Mouse (Mus musculus): Measurements from ENCODE around the gene Pold1. TPM values are rescaled to one million over a fixed set of nuclear protein-coding genes. Genes with fewer than 3 reads are reported as not detected.

Pold1 gene
- polyA plus RNA-seq, 1 experiment, result 38.4 TPM

GRCm38 (mm10) chr7:44590402-44591347 lies 42.0 kb upstream of the Pold1 start, which contains the start of gene Kcnc3:
Gene Kcnc3, plus strand, starts transcription at chr7:44590664.
- TF ChIP-seq CTCF (IDR thresholded peaks at IDR 0.05; ENCODE audit: borderline replicate concordance, extremely low read depth, insufficient read depth, insufficient read length) (no peak), POLR2A (IDR thresholded peaks at IDR 0.05; ENCODE audit: borderline replicate concordance, extremely low read depth, insufficient read depth, insufficient read length, poor library complexity, severe bottlenecking) (peak; percentile 75)
- peak; percentile 99 for DNase-seq (ENCODE audit: low read depth)

- DNase-seq (ENCODE audit: low read depth), result peak; percentile 44
- TF ChIP-seq CTCF (IDR thresholded peaks at IDR 0.05; ENCODE audit: borderline replicate concordance, extremely low read depth, insufficient read depth, insufficient read length) (no peak), POLR2A (IDR thresholded peaks at IDR 0.05; ENCODE audit: borderline replicate concordance, extremely low read depth, insufficient read depth, insufficient read length, poor library complexity, severe bottlenecking) (no peak)
These were observed 41.3 kb upstream of the Pold1 start for GRCm38 (mm10) chr7:44589946-44590345.

DNA sequence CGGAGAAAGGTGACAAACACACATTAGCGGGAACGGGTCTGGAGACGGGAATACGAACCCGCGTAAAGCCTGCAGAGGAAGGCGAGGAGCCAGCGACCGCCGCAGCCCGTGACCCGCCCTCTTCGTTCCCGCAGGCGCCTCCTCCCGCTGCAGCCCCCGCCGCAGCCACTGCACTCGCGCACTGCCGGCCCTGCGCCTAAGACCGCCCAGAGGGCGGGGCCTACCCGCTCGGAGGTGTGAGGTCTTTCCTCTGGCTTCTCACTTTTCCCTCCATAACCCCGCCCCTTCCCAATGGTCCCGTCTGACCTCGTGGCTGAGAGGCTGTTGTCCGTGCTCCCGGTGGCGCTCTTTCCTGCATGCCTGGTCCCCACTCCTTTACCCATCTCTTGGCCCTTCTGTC lies 40.5 kb upstream of the Pold1 start:
- TF ChIP-seq CTCF (IDR thresholded peaks at IDR 0.05; ENCODE audit: borderline replicate concordance, extremely low read depth, insufficient read depth, insufficient read length) (no peak), POLR2A (IDR thresholded peaks at IDR 0.05; ENCODE audit: borderline replicate concordance, extremely low read depth, insufficient read depth, insufficient read length, poor library complexity, severe bottlenecking) (peak; percentile 59; the same call in 1 of the 2 replicates)
- peak; percentile 91 for DNase-seq (ENCODE audit: low read depth)

GRCm38 (mm10) chr7:44588338-44588737 lies 39.7 kb upstream of the Pold1 start:
- DNase-seq (ENCODE audit: low read depth), result no peak
- TF ChIP-seq POLR2A (IDR thresholded peaks at IDR 0.05; ENCODE audit: borderline replicate concordance, extremely low read depth, insufficient read depth, insufficient read length, poor library complexity, severe bottlenecking) (no peak), CTCF (IDR thresholded peaks at IDR 0.05; ENCODE audit: borderline replicate concordance, extremely low read depth, insufficient read depth, insufficient read length) (no peak)

- no peak for DNase-seq (ENCODE audit: low read depth)
These were observed 39.0 kb upstream of the Pold1 start for GRCm38 (mm10) chr7:44587676-44588075.

DNA sequence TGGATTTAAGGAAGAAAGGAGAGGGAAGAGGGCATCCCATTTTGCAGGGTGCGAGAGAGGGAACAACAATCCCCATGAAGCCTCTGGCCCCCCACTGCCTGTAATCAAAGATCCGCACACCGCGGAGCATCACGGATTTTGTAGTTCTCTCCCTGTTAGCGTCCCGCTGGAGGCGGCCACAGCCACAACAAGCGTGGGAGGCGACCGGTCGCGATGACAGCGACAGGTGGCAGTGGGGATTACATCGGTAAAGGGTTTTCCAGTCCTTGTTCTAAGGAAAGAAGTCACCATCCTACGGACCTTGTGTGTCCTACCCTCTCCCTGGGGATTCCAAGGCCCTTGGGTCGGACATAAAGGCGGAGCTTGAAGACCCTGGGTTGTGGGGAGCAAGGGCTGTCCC lies 38.3 kb upstream of the Pold1 start:
- peak; percentile 94 for DNase-seq (ENCODE audit: low read depth)
- TF ChIP-seq POLR2A (IDR thresholded peaks at IDR 0.05; ENCODE audit: borderline replicate concordance, extremely low read depth, insufficient read depth, insufficient read length, poor library complexity, severe bottlenecking) (peak; percentile 14; the same call in 1 of the 2 replicates), CTCF (IDR thresholded peaks at IDR 0.05; ENCODE audit: borderline replicate concordance, extremely low read depth, insufficient read depth, insufficient read length) (no peak)

More at GRCm38 (mm10) chr7:44587676-44588075, 39.0 kb upstream of the Pold1 start:
- no peak for TF ChIP-seq CTCF (IDR thresholded peaks at IDR 0.05; ENCODE audit: borderline replicate concordance, extremely low read depth, insufficient read depth, insufficient read length)
- TF ChIP-seq POLR2A (IDR thresholded peaks at IDR 0.05; ENCODE audit: borderline replicate concordance, extremely low read depth, insufficient read depth, insufficient read length, poor library complexity, severe bottlenecking), result no peak

- TF ChIP-seq CTCF (IDR thresholded peaks at IDR 0.05; ENCODE audit: borderline replicate concordance, extremely low read depth, insufficient read depth, insufficient read length), result no peak
- no peak for TF ChIP-seq POLR2A (IDR thresholded peaks at IDR 0.05; ENCODE audit: borderline replicate concordance, extremely low read depth, insufficient read depth, insufficient read length, poor library complexity, severe bottlenecking)
- peak; percentile 89 for DNase-seq (ENCODE audit: low read depth)
These were observed 37.9 kb upstream of the Pold1 start for GRCm38 (mm10) chr7:44586518-44586917.

DNA sequence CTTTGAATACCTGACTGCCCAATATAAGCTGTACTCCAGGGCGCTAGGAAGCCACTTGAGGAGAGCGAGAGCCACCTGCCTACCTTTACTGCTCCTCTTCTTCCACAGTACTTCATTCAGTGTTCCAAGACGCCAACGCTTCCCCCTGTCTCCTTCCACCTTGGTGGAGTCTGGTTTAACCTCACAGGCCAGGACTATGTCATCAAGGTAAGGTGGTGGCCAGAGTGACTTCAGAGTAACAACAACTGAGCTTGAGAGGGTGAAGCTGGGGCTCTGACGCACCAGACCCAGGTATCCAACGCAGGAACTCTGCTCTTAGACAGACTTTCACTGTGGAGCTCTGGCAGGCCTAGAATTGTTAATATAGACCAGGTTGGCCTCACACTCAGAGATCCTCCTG lies 37.0 kb upstream of the Pold1 start:
- TF ChIP-seq POLR2A (IDR thresholded peaks at IDR 0.05; ENCODE audit: borderline replicate concordance, extremely low read depth, insufficient read depth, insufficient read length, poor library complexity, severe bottlenecking) (no peak), CTCF (IDR thresholded peaks at IDR 0.05; ENCODE audit: borderline replicate concordance, extremely low read depth, insufficient read depth, insufficient read length) (no peak)
- no peak for DNase-seq (ENCODE audit: low read depth)

DNA sequence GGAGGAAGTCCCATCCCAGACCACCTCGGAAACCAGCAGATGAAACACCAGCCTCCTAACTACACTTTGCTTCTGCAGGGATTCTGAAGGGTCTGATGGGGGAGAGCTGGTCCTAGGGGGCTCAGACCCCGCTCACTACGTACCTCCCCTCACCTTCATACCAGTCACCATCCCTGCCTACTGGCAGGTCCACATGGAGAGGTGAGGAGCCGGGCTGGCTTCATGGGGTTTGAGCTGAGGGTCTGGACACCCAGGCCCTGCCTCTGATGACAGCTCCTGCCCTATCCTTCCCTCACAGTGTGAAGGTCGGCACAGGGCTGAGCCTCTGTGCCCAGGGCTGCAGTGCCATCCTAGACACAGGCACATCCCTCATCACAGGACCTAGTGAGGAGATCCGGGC lies 36.3 kb upstream of the Pold1 start:
- TF ChIP-seq POLR2A (IDR thresholded peaks at IDR 0.05; ENCODE audit: borderline replicate concordance, extremely low read depth, insufficient read depth, insufficient read length, poor library complexity, severe bottlenecking), result no peak
- TF ChIP-seq CTCF (IDR thresholded peaks at IDR 0.05; ENCODE audit: borderline replicate concordance, extremely low read depth, insufficient read depth, insufficient read length), result no peak
- no peak for DNase-seq (ENCODE audit: low read depth)

DNA sequence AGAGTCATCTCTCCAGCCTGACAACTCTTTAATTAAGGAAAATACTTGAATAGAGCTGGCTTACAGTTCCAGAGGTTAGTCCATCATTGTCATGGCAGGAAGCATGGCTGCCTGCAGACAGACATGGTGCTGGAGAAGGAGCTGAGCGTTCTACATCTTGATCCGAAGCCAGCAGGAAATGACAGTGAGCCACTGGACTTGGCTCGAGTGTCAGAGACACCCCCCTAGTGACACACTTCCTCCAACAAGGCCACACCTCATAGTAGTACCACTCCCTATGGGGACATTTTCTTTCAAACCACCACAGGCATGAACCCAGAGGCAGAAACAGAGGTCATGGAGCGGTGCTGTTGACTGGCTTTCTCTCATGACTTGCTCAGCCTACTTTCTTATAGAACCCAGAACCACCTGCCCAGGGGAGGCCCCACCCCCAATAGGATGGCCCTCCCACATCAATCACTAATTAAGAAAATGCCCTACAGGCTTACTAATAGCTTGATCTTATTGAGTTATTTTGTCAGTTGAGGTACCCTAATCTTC lies 35.7 kb upstream of the Pold1 start:
- TF ChIP-seq CTCF (IDR thresholded peaks at IDR 0.05; ENCODE audit: borderline replicate concordance, extremely low read depth, insufficient read depth, insufficient read length), result no peak
- no peak for TF ChIP-seq POLR2A (IDR thresholded peaks at IDR 0.05; ENCODE audit: borderline replicate concordance, extremely low read depth, insufficient read depth, insufficient read length, poor library complexity, severe bottlenecking)
- no peak for DNase-seq (ENCODE audit: low read depth)

DNA sequence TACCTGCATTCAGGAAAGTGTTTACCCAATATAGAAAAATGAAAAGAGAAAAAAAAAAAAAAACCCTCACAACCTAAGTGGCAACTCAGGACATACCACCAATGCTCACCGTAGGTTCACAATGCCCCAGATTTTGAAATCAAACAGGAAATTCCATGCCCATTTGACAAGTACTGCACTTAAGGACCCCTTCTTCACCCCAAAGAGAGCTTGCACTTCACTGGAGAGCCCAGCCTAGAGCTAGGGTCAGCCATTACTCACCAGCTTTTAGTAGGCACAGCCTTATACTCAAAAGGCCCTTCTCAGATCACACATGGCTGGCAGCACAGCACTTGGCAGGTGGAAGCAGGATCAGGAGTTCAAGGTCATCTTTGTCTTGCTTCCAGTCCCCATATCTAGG lies 34.5 kb upstream of the Pold1 start:
- TF ChIP-seq CTCF (IDR thresholded peaks at IDR 0.05; ENCODE audit: borderline replicate concordance, extremely low read depth, insufficient read depth, insufficient read length) (no peak), POLR2A (IDR thresholded peaks at IDR 0.05; ENCODE audit: borderline replicate concordance, extremely low read depth, insufficient read depth, insufficient read length, poor library complexity, severe bottlenecking) (no peak)
- no peak for DNase-seq (ENCODE audit: low read depth)
